Mouse (Mus musculus): ENCODE data around the gene Gfral. TPM values are rescaled to one million over a fixed set of nuclear protein-coding genes. Genes with fewer than 3 reads are reported as not detected.

Gfral gene
- polyA plus RNA-seq, 1 experiment from 2014 or later: not detected

DNA sequence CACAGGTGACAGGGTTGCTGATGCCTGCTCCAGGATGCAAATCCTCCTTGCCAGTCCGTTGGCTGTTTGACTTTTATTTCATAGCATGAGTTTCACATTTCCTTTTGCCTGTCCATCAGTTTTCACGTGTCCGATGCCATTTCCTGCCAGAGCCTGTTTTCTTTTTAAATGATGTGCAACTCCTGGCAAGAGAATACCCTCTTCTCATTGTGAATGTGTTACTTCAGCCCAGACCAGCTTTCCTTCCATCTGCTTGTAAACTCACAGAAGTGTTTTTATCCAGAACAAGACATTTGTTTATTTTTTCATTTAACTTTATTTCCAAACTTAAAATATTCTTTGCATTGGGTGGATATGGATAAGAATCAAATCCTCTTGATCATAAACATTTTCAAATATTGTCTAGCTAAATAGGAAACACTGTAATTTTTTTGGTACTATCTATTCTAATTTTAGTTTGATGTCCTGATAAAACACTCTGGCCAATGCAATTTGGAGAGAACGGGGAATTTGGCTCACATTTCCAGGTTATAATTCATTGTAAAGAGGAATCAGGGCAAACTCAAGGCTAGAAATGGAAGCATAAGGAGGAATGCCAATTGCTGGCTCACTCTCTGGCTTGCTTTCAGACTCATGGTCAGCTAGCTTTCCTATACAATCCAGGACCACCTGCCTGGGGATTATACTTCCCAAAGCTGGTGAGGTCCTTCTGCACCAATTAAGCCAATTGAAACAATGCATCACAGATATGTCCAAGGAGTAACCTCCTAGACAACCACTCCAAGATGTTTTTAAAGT, 3.9 kb upstream of the Gfral start:
- H3K4me1 ChIP-seq: no peaks in the 10 kb centered on the region
- no peaks in the 10 kb centered on the region for H3K27me3 ChIP-seq
- H3K9me3 ChIP-seq (replicated peaks): no peaks in the 10 kb centered on the region
- no peak overlapping the region for H3K27ac ChIP-seq (replicated peaks)
- H3K36me3 ChIP-seq: no peaks in the 10 kb centered on the region
- H3K9ac ChIP-seq: no peak overlapping the region
- no peak overlapping the region for H3K4me2 ChIP-seq (replicated peaks)
- no peak for ATAC-seq (ENCODE audit: insufficient number of reproducible peaks, low FRiP score, low TSS enrichment, low read depth)
- no peak overlapping the region for H3K4me3 ChIP-seq (replicated peaks)
- 55% methylated on average over 4 of the region's 4 CpGs for WGBS

- Histone ChIP-seq H3K4me3 (replicated peaks) (no peak overlapping the region), H3K27ac (replicated peaks) (no peak overlapping the region), H3K4me1 (no peaks in the 10 kb centered on the region), H3K4me2 (replicated peaks) (no peak overlapping the region), H3K36me3 (no peaks in the 10 kb centered on the region), H3K27me3 (no peaks in the 10 kb centered on the region), H3K9ac (no peak overlapping the region), H3K9me3 (replicated peaks) (no peaks in the 10 kb centered on the region)
- no peak for ATAC-seq (ENCODE audit: insufficient number of reproducible peaks, low FRiP score, low TSS enrichment, low read depth)
- 61% methylated on average over 4 of the region's 4 CpGs for WGBS
Observed at GRCm38 (mm10) chr9:76214678-76215077, 1.2 kb upstream of the Gfral start.

- no peaks in the 10 kb centered on the region for H3K4me1 ChIP-seq
- H3K27ac ChIP-seq (replicated peaks): no peak overlapping the region
- no peak overlapping the region for H3K4me3 ChIP-seq (replicated peaks)
- H3K9me3 ChIP-seq (replicated peaks): no peaks in the 10 kb centered on the region
- no peak overlapping the region for H3K4me2 ChIP-seq (replicated peaks)
- no peak for ATAC-seq (ENCODE audit: insufficient number of reproducible peaks, low FRiP score, low TSS enrichment, low read depth)
- H3K27me3 ChIP-seq: no peaks in the 10 kb centered on the region
- H3K36me3 ChIP-seq: no peaks in the 10 kb centered on the region
- 47% methylated on average over 4 of the region's 4 CpGs for WGBS
- no peak overlapping the region for H3K9ac ChIP-seq
Observed at GRCm38 (mm10) chr9:76196917-76197316, 16.5 kb downstream of the Gfral start.

- Histone ChIP-seq H3K27me3 (no peaks in the 10 kb centered on the region), H3K9ac (no peak overlapping the region), H3K9me3 (replicated peaks) (no peaks in the 10 kb centered on the region), H3K4me3 (replicated peaks) (no peak overlapping the region), H3K4me2 (replicated peaks) (no peak overlapping the region), H3K4me1 (no peaks in the 10 kb centered on the region), H3K36me3 (no peaks in the 10 kb centered on the region), H3K27ac (replicated peaks) (no peak overlapping the region)
- ATAC-seq (ENCODE audit: insufficient number of reproducible peaks, low FRiP score, low TSS enrichment, low read depth): peak; percentile 39; the same call in 1 of the 2 replicates
Observed at GRCm38 (mm10) chr9:76179221-76179620, 34.2 kb downstream of the Gfral start.

DNA sequence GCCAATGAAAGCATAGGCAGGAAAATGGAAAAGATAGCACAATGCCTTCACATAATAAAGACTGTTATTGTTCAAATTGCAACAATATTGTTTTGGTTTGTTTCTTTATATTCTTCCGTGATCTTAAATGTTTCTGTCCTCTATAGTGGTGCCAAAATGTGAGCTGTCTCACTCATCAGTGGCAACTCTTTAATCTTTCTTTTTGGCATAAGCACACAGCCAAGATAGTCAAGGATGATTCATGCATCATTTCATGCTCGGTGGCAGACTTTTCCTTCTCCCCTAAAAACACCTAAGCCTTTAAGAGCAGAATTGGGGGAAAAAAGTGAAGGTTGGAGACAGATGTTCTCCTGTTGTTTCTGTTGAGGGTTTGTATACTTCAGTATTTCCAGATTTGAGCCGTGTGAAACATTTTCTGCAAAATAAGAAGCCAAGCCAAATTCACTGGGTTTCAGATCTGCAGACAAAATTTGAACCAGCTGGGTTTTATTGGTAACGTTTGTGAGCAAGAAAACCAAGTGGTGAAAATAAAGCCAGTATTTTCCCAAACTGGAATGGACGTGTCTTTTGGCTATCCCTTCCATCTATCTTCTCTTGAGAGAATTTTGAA, 40.7 kb downstream of the Gfral start:
- Histone ChIP-seq H3K27ac (replicated peaks) (peak overlapping the region; percentile 68), H3K4me1 (no peaks in the 10 kb centered on the region), H3K9me3 (replicated peaks) (no peaks in the 10 kb centered on the region), H3K36me3 (no peaks in the 10 kb centered on the region), H3K4me2 (replicated peaks) (no peak overlapping the region), H3K27me3 (no peaks in the 10 kb centered on the region), H3K4me3 (replicated peaks) (no peak overlapping the region), H3K9ac (no peak overlapping the region)
- 20% methylated on average over 5 of the region's 5 CpGs for WGBS
- peak; percentile 51; the same call in 1 of the 2 replicates for ATAC-seq (ENCODE audit: insufficient number of reproducible peaks, low FRiP score, low TSS enrichment, low read depth)

DNA sequence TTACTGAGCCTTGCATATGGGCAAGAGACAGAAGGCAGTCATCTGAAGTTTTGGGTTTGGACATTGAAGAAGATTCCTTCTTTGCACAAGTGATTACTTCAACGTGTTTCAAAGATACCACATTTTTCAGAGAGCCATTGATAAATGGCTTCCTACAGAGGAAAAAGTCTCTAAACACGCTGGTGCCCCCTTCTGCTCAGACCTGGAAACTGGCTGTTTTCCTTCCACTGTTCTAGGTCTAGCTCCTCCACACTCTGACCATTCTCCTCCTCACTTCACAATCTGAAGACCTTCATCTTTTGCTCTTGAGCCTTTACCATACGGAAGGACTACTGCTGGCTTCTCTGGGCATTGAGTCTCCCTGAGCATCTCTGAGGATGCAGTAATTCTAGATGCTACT, 45.1 kb downstream of the Gfral start:
- H3K4me1 ChIP-seq: no peaks in the 10 kb centered on the region
- H3K4me3 ChIP-seq (replicated peaks): no peak overlapping the region
- H3K9ac ChIP-seq: no peak overlapping the region
- H3K36me3 ChIP-seq: no peaks in the 10 kb centered on the region
- H3K9me3 ChIP-seq (replicated peaks): no peaks in the 10 kb centered on the region
- no peak overlapping the region for H3K4me2 ChIP-seq (replicated peaks)
- no peak for ATAC-seq (ENCODE audit: insufficient number of reproducible peaks, low FRiP score, low TSS enrichment, low read depth)
- whole genome bisulfite sequencing: 55% methylated on average over 3 of the region's 3 CpGs
- no peaks in the 10 kb centered on the region for H3K27me3 ChIP-seq
- H3K27ac ChIP-seq (replicated peaks): no peak overlapping the region

- H3K27me3 ChIP-seq: no peaks in the 10 kb centered on the region
- H3K4me3 ChIP-seq (replicated peaks): no peak overlapping the region
- no peak overlapping the region for H3K27ac ChIP-seq (replicated peaks)
- H3K4me1 ChIP-seq: no peaks in the 10 kb centered on the region
- 52% methylated on average over 8 of the region's 8 CpGs for WGBS
- ATAC-seq (ENCODE audit: insufficient number of reproducible peaks, low FRiP score, low TSS enrichment, low read depth): no peak
- H3K4me2 ChIP-seq (replicated peaks): no peak overlapping the region
- no peaks in the 10 kb centered on the region for H3K9me3 ChIP-seq (replicated peaks)
- no peaks in the 10 kb centered on the region for H3K36me3 ChIP-seq
- H3K9ac ChIP-seq: no peak overlapping the region
Observed at GRCm38 (mm10) chr9:76162446-76162845, 51.0 kb downstream of the Gfral start.

GRCm38 (mm10) chr9:76145593-76145992, 67.9 kb downstream of the Gfral start:
- ATAC-seq (ENCODE audit: insufficient number of reproducible peaks, low FRiP score, low TSS enrichment, low read depth): no peak
- H3K9ac ChIP-seq: no peak overlapping the region
- H3K4me1 ChIP-seq: no peaks in the 10 kb centered on the region
- no peaks in the 10 kb centered on the region for H3K27me3 ChIP-seq
- 65% methylated on average over 3 of the region's 3 CpGs for WGBS
- no peak overlapping the region for H3K27ac ChIP-seq (replicated peaks)
- H3K4me3 ChIP-seq (replicated peaks): no peak overlapping the region
- no peak overlapping the region for H3K4me2 ChIP-seq (replicated peaks)
- H3K36me3 ChIP-seq: no peaks in the 10 kb centered on the region
- H3K9me3 ChIP-seq (replicated peaks): no peaks in the 10 kb centered on the region

- 0 out of 2 replicates have a peak overlapping the region, but pooled peaks have one; percentile 11 for H3K27ac ChIP-seq (replicated peaks)
- H3K4me1 ChIP-seq: 0 out of 2 replicates have a peak, but pooled peaks cover 5% of the 10 kb centered on the region
- no peak overlapping the region for H3K4me2 ChIP-seq (replicated peaks)
- ATAC-seq (ENCODE audit: insufficient number of reproducible peaks, low FRiP score, low TSS enrichment, low read depth): peak; percentile 72
- no peaks in the 10 kb centered on the region for H3K36me3 ChIP-seq
- 73% methylated on average over 3 of the region's 3 CpGs for WGBS
- no peaks in the 10 kb centered on the region for H3K27me3 ChIP-seq
- H3K9ac ChIP-seq: no peak overlapping the region
- no peaks in the 10 kb centered on the region for H3K9me3 ChIP-seq (replicated peaks)
- no peak overlapping the region for H3K4me3 ChIP-seq (replicated peaks)
Observed at GRCm38 (mm10) chr9:76138378-76139109, 74.9 kb downstream of the Gfral start.

DNA sequence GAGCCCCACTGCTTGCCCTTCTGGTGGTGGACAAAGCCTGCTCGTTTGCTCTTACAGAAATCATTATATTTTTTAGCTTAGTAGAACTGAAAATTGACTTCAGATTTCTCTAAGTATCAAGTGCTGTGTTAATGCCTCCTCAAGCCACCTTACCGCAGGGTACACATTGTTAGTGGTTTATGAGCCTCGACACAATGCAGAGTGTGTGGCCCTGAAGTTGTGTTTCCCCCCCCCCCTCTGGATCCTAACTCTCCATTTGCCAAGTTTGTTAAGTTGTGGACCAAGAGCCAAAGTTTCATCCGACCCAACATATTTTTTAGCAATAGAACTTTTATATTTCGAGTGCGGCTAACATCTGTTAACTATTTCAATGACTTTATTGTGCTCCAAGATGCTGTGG, 79.4 kb downstream of the Gfral start:
- no peak overlapping the region for H3K4me3 ChIP-seq (replicated peaks)
- H3K9ac ChIP-seq: no peak overlapping the region
- 0 out of 2 replicates have a peak, but pooled peaks cover 5% of the 10 kb centered on the region for H3K4me1 ChIP-seq
- no peaks in the 10 kb centered on the region for H3K36me3 ChIP-seq
- 0 out of 2 replicates have a peak overlapping the region, but pooled peaks have one; percentile 28 for H3K27ac ChIP-seq (replicated peaks)
- 53% methylated on average over 6 of the region's 6 CpGs for WGBS
- H3K9me3 ChIP-seq (replicated peaks): no peaks in the 10 kb centered on the region
- H3K4me2 ChIP-seq (replicated peaks): no peak overlapping the region
- no peaks in the 10 kb centered on the region for H3K27me3 ChIP-seq
- peak; percentile 15; the same call in 1 of the 2 replicates for ATAC-seq (ENCODE audit: insufficient number of reproducible peaks, low FRiP score, low TSS enrichment, low read depth)

- Histone ChIP-seq H3K4me2 (replicated peaks) (no peak overlapping the region), H3K36me3 (no peaks in the 10 kb centered on the region), H3K4me3 (replicated peaks) (no peak overlapping the region), H3K27ac (replicated peaks) (no peak overlapping the region), H3K9ac (no peak overlapping the region), H3K9me3 (replicated peaks) (no peaks in the 10 kb centered on the region), H3K4me1 (no peaks in the 10 kb centered on the region), H3K27me3 (no peaks in the 10 kb centered on the region)
- no peak for ATAC-seq (ENCODE audit: insufficient number of reproducible peaks, low FRiP score, low TSS enrichment, low read depth)
- WGBS: 67% methylated on average over 1 of the region's 1 CpGs
Observed at GRCm38 (mm10) chr9:76129353-76129752, 84.1 kb downstream of the Gfral start.
